Mouse (Mus musculus): ENCODE data around the gene Rock2.

The Rock2 gene

GRCm38 (mm10) chr12:16872006-16872405 is 22.7 kb upstream of the Rock2 start:
- no peak for DNase-seq (ENCODE audit: low spot score)

- DNase-seq (ENCODE audit: low spot score) = no peak
These were observed 21.7 kb upstream of the Rock2 start for GRCm38 (mm10) chr12:16872926-16873464.

GRCm38 (mm10) chr12:16873549-16873948 is 21.1 kb upstream of the Rock2 start:
- no peak for DNase-seq (ENCODE audit: low spot score)

GRCm38 (mm10) chr12:16874086-16874485 is 20.6 kb upstream of the Rock2 start:
- DNase-seq (ENCODE audit: low spot score) = no peak

DNA sequence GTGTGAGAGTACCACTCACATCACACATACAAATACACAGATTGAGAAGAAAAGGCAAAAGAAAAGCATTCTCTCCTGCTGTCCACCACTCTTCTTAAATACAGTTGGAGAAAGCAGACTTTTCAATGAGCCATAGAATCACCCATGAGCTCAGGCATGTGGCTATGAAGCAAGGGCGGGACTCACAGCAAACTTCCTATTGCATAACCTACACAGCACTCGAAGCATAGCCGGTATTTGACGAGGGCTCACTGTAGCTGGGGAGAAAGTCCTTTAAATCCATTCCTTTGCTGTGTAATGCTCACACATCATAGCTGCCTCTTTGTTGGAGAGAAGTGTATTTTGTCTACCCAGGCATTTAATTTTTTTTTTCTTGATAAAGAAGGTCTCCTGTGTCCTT is 19.4 kb upstream of the Rock2 start:
- no peak for DNase-seq (ENCODE audit: low spot score)

GRCm38 (mm10) chr12:16875678-16876077 is 19.0 kb upstream of the Rock2 start:
- DNase-seq (ENCODE audit: low spot score) = no peak

GRCm38 (mm10) chr12:16876667-16877066 is 18.0 kb upstream of the Rock2 start:
- no peak for DNase-seq (ENCODE audit: low spot score)

GRCm38 (mm10) chr12:16877141-16877540 is 17.6 kb upstream of the Rock2 start:
- DNase-seq (ENCODE audit: low spot score) = no peak

DNA sequence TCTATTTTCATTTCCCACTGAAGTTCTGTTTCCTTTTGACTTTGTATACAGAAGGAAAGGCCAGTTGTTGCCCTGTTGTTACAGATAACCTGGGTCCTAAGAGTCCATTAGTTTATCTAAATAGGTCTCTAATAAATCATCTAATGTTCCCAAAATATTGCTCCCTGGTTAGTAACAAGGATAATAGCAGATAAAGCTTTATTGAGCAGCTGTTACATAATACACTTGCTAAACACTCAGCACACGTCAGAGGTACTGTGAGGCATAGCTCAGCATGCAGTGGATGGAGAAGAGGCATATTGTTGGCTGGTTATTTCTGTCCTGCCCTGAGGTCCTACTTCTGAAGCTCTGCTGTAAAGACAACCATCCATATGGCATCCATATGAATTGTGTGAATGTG is 17.0 kb upstream of the Rock2 start:
- DNase-seq (ENCODE audit: low spot score) = no peak

- no peak for DNase-seq (ENCODE audit: low spot score)
These were observed 15.3 kb upstream of the Rock2 start for GRCm38 (mm10) chr12:16879369-16879768.

DNA sequence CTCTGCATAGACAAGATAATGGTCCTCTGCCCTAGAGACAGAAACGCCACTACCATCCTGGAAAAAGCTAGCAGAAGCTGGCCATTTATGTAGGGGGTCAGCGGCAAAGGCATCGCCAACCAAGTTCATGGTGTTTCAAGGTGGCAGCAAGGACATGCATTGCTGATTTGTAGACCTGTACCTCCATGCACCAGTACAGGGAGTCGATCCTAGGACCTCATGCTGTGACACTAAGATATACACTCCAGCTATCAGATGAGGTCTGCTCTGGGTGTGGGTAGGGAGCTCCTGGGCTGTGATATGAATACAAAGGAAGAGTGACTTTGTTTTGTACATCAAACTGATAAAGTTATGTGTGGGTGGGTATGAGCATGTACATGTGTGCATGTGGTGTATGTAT is 14.6 kb upstream of the Rock2 start:
- DNase-seq (ENCODE audit: low spot score) = no peak

DNA sequence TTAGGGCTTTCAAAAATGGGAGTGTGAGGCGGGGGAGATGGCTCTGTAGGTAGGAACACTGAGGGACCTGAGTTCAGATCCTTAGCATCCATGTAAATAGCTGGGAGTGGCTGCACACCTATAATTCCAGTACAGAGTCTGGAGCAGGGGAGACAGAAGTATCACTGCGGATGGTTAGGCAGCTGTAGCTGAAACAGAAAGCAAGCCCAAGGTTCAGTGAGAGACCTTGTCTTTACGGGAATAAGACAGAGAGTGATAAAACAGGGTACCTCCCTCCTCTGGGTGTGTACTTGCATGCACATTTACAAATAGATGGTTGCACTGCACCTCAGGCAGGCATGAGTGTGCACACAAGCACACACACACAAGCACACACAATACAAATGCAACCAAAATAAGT is 12.3 kb upstream of the Rock2 start:
- no peak for DNase-seq (ENCODE audit: low spot score)

DNA sequence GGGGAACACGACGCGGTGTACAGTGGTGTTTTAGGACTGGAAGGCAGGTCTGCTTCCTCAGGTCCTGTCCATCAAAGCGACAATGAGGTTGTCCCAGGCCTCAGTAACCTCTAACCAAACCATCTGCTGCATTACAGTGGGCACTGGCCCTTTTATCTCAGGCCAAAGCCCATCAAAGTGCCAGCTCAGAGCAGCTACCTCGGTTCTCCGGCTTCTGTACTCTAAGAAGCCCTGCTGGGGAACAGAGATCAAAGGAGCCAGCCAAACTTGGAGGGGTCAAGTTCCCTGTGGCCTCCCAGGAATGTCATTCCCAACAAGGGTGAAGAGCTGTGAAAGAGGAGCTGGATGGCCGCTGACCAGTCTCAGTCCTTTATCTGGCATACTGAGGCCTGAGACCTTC is 11.6 kb upstream of the Rock2 start:
- no peak for DNase-seq (ENCODE audit: low spot score)

DNA sequence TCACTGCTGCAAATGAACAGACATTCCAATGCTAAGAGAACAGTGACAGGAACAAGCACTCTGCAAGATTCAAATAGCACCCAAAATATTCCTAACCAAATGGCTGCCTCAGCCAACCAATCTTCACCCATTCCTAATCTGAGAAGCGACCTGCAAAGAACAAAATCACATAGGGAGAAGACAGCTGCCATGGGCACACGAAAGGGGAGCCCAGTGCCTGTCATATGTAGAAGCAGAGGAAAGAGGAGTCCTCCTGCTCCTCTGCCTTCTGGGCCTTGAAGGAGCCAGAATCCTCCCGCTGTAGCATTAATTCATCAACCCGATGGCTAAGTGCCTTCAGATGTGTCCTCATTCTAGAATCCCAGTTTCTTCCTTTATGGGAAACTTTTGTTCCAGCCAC is 10.2 kb upstream of the Rock2 start:
- DNase-seq (ENCODE audit: low spot score) = no peak

- no peak for DNase-seq (ENCODE audit: low spot score)
These were observed 8.3 kb upstream of the Rock2 start for GRCm38 (mm10) chr12:16886354-16886753.

- DNase-seq (ENCODE audit: low spot score) = no peak
These were observed 1.7 kb upstream of the Rock2 start for GRCm38 (mm10) chr12:16893039-16893438.

- no peak for DNase-seq (ENCODE audit: low spot score)
These were observed 869 bp upstream of the Rock2 start for GRCm38 (mm10) chr12:16893656-16894395.

DNA sequence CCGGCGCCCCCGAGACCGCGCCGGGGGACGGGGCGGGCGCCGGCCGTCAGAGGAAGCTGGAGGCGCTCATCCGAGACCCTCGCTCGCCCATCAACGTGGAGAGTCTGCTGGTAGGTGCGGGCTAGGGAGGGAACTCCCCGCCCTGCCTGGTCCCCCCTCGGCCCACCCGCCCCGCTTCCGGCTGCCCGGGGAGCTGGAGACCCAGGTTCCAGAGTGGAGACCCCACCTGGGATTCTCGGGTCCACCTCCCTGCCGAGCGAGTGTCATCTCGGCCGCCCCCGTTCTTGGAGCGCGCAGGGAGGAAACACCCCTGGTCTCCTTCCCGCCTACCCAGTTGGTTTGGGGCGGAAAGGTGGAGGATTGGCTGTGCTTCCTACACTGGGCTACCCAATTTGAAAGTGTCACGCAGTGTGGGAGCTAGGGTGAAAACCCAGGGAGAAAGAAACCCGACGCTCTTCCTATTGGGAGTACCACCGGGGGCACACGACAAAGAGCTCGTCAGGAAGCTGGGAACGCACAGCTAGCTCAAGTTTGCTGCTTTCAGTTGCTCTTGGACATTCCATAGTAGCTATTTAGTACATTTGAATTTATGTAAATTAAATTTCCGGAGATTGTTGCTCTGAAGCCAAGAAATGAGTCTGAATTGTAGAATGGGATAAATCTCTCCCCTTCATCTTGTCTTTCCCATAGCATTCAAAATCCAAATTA is 680 bp downstream of the Rock2 start:
- DNase-seq (ENCODE audit: low spot score) = no peak

DNA sequence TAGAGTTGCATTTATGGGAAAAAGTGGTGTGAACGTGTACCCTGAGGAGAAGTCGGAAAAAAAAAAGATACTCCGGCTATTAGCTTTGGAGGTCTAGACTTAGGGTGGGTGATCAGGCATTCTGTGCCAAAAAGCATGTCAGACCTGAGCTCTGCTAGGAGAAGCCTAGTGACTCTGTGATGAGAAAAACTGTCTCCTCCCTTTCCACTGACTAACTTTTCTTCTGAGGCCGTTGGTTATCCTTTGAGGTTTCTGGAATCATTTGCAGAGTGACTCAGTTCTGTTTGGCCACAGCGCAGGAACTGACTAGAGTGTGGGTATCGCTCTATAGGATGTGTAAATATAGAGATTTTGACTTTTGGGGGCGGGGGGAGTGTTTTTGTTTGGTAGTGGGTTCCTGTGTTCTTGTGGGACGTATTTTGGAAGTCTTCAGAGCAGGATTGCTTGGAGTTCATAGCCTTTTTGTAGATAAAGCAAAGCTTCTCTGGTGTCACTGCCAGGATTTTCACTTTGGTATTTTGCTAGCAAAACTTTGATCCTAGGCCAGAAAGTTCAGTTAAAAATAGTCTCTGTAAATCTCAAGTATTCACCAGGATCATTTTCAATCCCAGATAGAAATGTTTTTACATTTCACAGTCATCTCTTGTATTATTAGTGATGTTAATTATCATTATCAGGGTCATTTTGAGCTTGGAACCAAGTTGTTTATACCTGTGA is 1.5 kb downstream of the Rock2 start:
- no peak for DNase-seq (ENCODE audit: low spot score)

DNA sequence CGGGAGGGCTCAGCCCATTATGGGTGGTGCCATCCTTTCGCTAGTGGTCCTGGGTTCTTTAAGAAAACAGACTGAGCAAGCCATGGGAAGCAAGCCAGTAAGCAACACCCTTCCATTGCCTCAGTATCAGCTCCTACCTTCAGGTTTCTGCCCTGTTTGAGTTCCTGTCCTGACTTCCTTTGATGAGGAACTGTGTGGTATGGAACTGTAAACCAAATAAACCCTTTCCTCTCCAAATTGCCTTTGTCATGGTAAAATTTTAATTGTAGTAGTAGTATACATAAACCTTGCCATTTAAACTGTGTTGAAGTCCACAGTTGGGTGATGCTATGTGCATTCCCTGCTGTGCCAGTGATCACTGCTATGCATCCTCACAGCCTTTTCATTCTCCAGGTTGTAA is 2.5 kb downstream of the Rock2 start:
- DNase-seq (ENCODE audit: low spot score) = no peak

DNA sequence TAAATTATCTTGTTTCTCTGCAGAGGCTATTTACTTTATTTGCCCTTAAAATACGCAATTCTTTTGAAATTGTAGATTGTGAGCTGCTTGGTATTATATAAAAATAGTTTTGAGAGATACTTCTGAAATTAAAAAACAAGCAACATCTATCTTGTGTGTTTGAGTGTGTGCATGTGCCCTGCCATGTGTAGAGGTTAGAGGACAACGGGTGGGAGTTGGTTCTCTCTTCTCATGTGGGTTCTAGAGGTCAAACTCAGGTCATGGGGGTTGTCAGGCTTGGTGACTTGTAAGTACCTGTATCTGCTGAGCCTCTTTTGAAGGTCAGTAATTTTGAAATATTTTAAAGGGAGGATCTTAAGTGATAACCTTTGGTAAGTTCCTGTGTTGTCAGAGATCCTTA is 3.5 kb downstream of the Rock2 start:
- no peak for DNase-seq (ENCODE audit: low spot score)

GRCm38 (mm10) chr12:16898790-16899189 is 4.1 kb downstream of the Rock2 start:
- DNase-seq (ENCODE audit: low spot score) = no peak

All from left cerebral cortex, adult 11 months (tissue).